Mouse (Mus musculus) neural tube, embryonic 12.5 days (tissue): ENCODE results near the gene Slc6a1. TPM values are rescaled to one million over a fixed set of nuclear protein-coding genes. Genes with fewer than 3 reads are reported as not detected.

ENCODE experiments used
- polyA plus RNA-seq: library from polyadenylated mRNA; unstranded; fragments of >200 nt; fragmentation: Nextera tagmentation; extraction: Ambion mirVana; gene quantifications from 2 replicates; pipeline ENCODE4 v1.2.1, GENCODE M21; 2016

Gene Slc6a1
- polyA plus RNA-seq, 1 experiment from 2014 or later, result 32.4 TPM

Other genes starting within 250 kb of the Slc6a1 start
- gene Atp2b2, start 240.0 kb upstream of the Slc6a1 start, polyA plus RNA-seq, result 14.8 and 15.0 TPM in 2 replicates
- 5.6 and 7.1 TPM in 2 replicates for gene Slc6a11, start 151.4 kb upstream of the Slc6a1 start, polyA plus RNA-seq
- gene Hrh1, start 115.3 kb downstream of the Slc6a1 start, polyA plus RNA-seq, result 0.18 and 0.24 TPM in 2 replicates